Mouse (Mus musculus) myocyte (in vitro differentiated cells): Measurements from ENCODE around the gene Hist1h2ab.

ENCODE experiments used
- E2F4 ChIP-seq: IDR thresholded peaks from one replicate; pipeline ENCODE4 v1.6.1; 2011; ENCODE audit warnings: mild to moderate bottlenecking, control low read depth, moderate library complexity; ENCODE audit not compliant: insufficient read depth
- MAX ChIP-seq: IDR thresholded peaks from one replicate; pipeline ENCODE4 v1.6.1; 2011; ENCODE audit warnings: low read depth, mild to moderate bottlenecking, control low read depth
- POLR2A ChIP-seq: IDR thresholded peaks from one replicate; pipeline ENCODE4 v1.6.1; 2011; ENCODE audit warnings: low read depth, mild to moderate bottlenecking, control low read depth, moderate library complexity; ENCODE audit not compliant: insufficient read length
- POLR2AphosphoS2 ChIP-seq: IDR thresholded peaks from one replicate; pipeline ENCODE4 v1.6.1; 2011; ENCODE audit warnings: low read depth, control low read depth; ENCODE audit not compliant: insufficient read length
- USF1 ChIP-seq: IDR thresholded peaks from one replicate; pipeline ENCODE4 v1.6.1; 2011; ENCODE audit warnings: low read depth, mild to moderate bottlenecking, control low read depth, moderate library complexity

- no peak for TF ChIP-seq USF1
- no peak for TF ChIP-seq E2F4
- no peak for TF ChIP-seq POLR2A
- no peak for TF ChIP-seq POLR2AphosphoS2
- no peak for TF ChIP-seq MAX
Observed at GRCm38 (mm10) chr13:23759916-23760239, 9.0 kb downstream of the Hist1h2ab start.
